Mouse (Mus musculus) liver, postnatal 0 days (tissue): ENCODE measurements around the gene Chrm4. TPM values are rescaled to one million over a fixed set of nuclear protein-coding genes. Genes with fewer than 3 reads are reported as not detected.
A peak's percentile ranks its signal among the peaks of the same experiment; 100 is the strongest.

Experiments used
- ATAC-seq: fragments of 200-750 bp; cut with Nextera tagmentation; 2 replicates; pipeline ENCODE4 v1.8.0; 2017; ENCODE audit warnings: mild to moderate bottlenecking, moderate library complexity
- DNase-seq: peaks from one replicate; pipeline ENCODE4 v3.0.0-alpha.2; 2016
- H3K27ac ChIP-seq: fragments of 300-500 bp; sonication (generic); 2 replicates; pipeline ENCODE4 v1.5.1; 2014; ENCODE audit warnings: antibody characterized with exemption, moderate library complexity, mild to moderate bottlenecking, low read depth
- H3K27me3 ChIP-seq: fragments of 300-500 bp; sonication (generic); 2 replicates; pipeline ENCODE4 v1.6.1; 2014; ENCODE audit warnings: low read length, control low read depth, mixed read lengths; ENCODE audit not compliant: insufficient read depth
- H3K36me3 ChIP-seq: fragments of 300-500 bp; sonication (generic); replicated peaks from 2 replicates; pipeline ENCODE4 v1.6.1; 2014; ENCODE audit warnings: mild to moderate bottlenecking, control low read depth, low read length, moderate library complexity, mixed read lengths; ENCODE audit not compliant: insufficient read depth
- H3K4me1 ChIP-seq: fragments of 300-500 bp; sonication (generic); 2 replicates; pipeline ENCODE4 v1.6.1; 2014; ENCODE audit warnings: antibody characterized with exemption, mild to moderate bottlenecking, control low read depth; ENCODE audit not compliant: insufficient read depth
- H3K4me2 ChIP-seq: fragments of 300-500 bp; sonication (generic); 2 replicates; pipeline ENCODE4 v1.6.1; 2014; ENCODE audit warnings: low read depth, mild to moderate bottlenecking, low read length, moderate library complexity, mixed read lengths
- H3K4me3 ChIP-seq: fragments of 300-500 bp; sonication (generic); 2 replicates; pipeline ENCODE4 v1.5.1; 2014; ENCODE audit warnings: low read depth, low read length
- H3K9ac ChIP-seq: fragments of 300-500 bp; sonication (generic); replicated peaks from 2 replicates; pipeline ENCODE4 v1.6.1; 2014; ENCODE audit warnings: mild to moderate bottlenecking, moderate library complexity
- H3K9me3 ChIP-seq: fragments of 300-500 bp; sonication (generic); 2 replicates; pipeline ENCODE4 v1.6.1; 2016; ENCODE audit warnings: mild to moderate bottlenecking, control low read depth, low read length, mixed read lengths
- CTCF ChIP-seq: sonication (generic); IDR thresholded peaks from 2 replicates; pipeline ENCODE4 v1.5.1; 2016; ENCODE audit warnings: antibody characterized with exemption, low read depth
- EP300 ChIP-seq: IDR thresholded peaks from 2 replicates; pipeline ENCODE4 v1.6.1; 2016; ENCODE audit warnings: antibody characterized with exemption, low read depth, mild to moderate bottlenecking
- WGBS: fragments of 180-500 bp; shearing (Covaris S2); extraction: QIAGEN DNeasy Blood & Tissue Kit; methylation state at CpG from one replicate; pipeline ENCODE4 v1.1.7; 2014; ENCODE audit not compliant: insufficient replicate concordance; 5-methylcytosine and 5-hydroxymethylcytosine counted together
- polyA plus RNA-seq: library from polyadenylated mRNA; unstranded; fragments of >200 nt; fragmentation: Nextera tagmentation; extraction: Ambion mirVana; gene quantifications from 2 replicates; pipeline ENCODE4 v1.2.1, GENCODE M21; 2015

The Chrm4 gene
- polyA plus RNA-seq, 1 experiment from 2014 or later = not detected

DNA sequence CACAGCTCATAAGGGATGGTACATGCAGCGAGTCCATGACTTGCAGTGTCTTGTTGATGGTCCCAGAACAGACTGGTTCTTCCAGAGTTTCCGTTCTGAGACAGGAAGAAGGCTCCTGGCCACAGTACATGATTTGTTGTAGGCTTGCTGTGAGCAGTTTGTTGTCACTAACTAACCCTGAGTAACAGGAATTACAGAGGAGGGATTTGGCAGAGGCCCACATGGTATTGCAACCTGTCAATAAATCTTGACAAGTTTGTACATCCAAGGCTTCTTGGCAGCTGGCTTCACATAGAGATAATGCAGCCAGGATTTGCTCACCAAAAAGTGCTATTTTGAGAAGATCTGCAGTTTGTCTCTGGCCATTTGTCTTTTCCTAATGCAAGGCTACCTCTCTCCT is 20.9 kb upstream of the Chrm4 start:
- H3K4me3 ChIP-seq = no peak overlapping the region
- DNase-seq (no peak), ATAC-seq (no peak)
- no peak overlapping the region for H3K9ac ChIP-seq
- H3K27me3 ChIP-seq = no peaks in the 10 kb centered on the region
- H3K36me3 ChIP-seq = peaks cover 21% of the 10 kb centered on the region
- WGBS = 88% methylated on average over 2 of the region's 2 CpGs
- no peak overlapping the region for H3K27ac ChIP-seq
- no peaks in the 10 kb centered on the region for H3K9me3 ChIP-seq
- H3K4me2 ChIP-seq = no peak overlapping the region
- TF ChIP-seq CTCF (no peak), EP300 (no peak)
- 0 out of 2 replicates have a peak, but pooled peaks cover 2% of the 10 kb centered on the region for H3K4me1 ChIP-seq

DNA sequence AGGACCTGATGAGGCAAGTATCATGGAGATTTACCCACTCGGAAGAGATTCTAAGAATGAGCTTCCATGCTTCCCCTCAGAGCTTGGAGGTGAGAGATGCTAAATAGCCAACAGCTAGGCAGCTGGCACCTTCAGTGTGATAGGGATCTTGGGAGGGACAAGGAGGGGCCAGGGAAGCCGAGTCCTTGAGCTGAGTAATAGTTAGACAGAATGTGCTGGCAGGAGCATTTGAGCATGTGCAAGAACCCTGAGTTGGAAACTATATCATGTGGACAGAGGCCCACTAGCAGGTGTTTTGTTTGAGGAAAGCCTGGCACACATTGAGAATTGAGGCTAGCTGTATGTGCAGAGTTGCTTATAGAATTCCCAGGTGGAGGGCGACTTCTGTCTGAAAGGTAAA is 14.4 kb upstream of the Chrm4 start:
- no peaks in the 10 kb centered on the region for H3K9me3 ChIP-seq
- H3K27me3 ChIP-seq = no peaks in the 10 kb centered on the region
- H3K4me1 ChIP-seq = 0 out of 2 replicates have a peak, but pooled peaks cover 5% of the 10 kb centered on the region
- H3K9ac ChIP-seq = no peak overlapping the region
- H3K4me3 ChIP-seq = no peak overlapping the region
- H3K36me3 ChIP-seq = peaks cover 59% of the 10 kb centered on the region
- TF ChIP-seq CTCF (no peak), EP300 (no peak)
- no peak for ATAC-seq
- no peak for DNase-seq
- 59% methylated on average over 3 of the region's 3 CpGs for WGBS
- no peak overlapping the region for H3K27ac ChIP-seq
- H3K4me2 ChIP-seq = no peak overlapping the region

DNA sequence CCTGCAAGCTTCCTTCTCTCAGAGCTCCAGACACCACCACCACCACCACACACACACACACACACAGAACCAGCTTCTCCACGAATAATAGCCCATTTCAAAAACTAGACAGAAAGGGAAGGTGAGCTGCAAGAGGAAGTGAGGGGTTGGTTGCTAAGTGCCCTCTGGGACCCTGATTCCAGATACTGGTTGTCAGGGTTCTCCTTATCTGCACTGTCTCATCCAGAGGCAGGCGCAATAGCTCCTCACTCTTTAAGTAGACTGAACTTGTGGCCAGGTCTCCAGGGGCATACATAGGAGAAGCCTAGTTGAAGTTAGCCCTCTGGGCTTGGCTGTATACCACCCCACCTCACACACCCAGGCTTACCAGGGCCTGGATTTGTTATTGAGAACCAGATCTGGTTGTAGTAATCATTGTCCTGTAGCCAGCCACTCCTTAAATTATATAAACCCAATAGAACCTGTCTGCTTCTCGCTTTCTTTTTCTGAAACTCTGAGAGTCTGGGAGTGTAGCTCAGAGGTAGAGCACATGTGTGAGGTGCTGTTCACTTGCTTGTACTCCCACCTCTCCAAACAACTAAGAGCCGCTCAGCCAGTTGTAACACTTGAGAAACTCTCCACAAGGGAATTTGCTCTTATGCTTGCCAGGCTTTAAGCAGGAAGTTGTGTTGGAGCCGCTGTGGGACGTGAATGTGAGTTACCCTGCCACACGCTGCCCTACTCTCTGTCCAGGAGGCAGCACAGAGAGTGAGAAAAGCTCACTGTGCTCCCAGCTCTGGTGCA is 13.5 kb upstream of the Chrm4 start:
- H3K4me1 ChIP-seq = 0 out of 2 replicates have a peak, but pooled peaks cover 5% of the 10 kb centered on the region
- no peaks in the 10 kb centered on the region for H3K27me3 ChIP-seq
- no peak overlapping the region for H3K4me2 ChIP-seq
- ATAC-seq (no peak), DNase-seq (no peak)
- WGBS = 71% methylated on average over 7 of the region's 7 CpGs
- TF ChIP-seq EP300 (no peak), CTCF (no peak)
- H3K27ac ChIP-seq = no peak overlapping the region
- peaks cover 62% of the 10 kb centered on the region for H3K36me3 ChIP-seq
- no peak overlapping the region for H3K9ac ChIP-seq
- no peaks in the 10 kb centered on the region for H3K9me3 ChIP-seq
- H3K4me3 ChIP-seq = no peak overlapping the region

GRCm38 (mm10) chr2:91916346-91916977 is 10.6 kb upstream of the Chrm4 start:
- WGBS = 59% methylated on average over 7 of the region's 7 CpGs
- TF ChIP-seq EP300 (peak; percentile 85), CTCF (no peak)
- Histone ChIP-seq H3K9ac (no peak overlapping the region), H3K4me1 (peaks cover 11% of the 10 kb centered on the region), H3K9me3 (no peaks in the 10 kb centered on the region), H3K27me3 (peaks cover 12% of the 10 kb centered on the region), H3K36me3 (peaks cover 47% of the 10 kb centered on the region), H3K4me3 (no peak overlapping the region), H3K27ac (no peak overlapping the region), H3K4me2 (no peak overlapping the region)
- no peak for DNase-seq
- peak; percentile 35; the same call in 1 of the 2 replicates for ATAC-seq

DNA sequence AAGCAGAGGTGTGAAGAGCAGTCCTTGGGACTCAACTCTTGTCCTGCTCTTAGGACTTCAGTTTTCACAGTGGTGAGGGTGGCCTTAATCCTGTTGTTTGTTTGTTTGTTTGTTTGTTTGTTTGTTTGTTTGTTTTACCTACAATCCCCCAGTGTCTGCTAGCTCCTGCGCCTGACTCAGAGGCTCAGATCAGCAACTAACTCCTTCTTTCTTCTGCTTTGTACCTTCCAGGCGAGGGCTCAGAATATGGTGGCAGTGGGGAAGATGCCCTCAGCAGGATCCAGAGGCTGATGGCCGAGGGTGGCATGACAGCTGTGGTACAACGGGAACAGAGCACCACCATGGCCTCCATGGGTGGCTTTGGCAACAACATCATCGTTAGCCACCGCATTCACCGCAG is 10.0 kb upstream of the Chrm4 start:
- no peak overlapping the region for H3K27ac ChIP-seq
- H3K9me3 ChIP-seq = no peaks in the 10 kb centered on the region
- no peak overlapping the region for H3K4me2 ChIP-seq
- peaks cover 41% of the 10 kb centered on the region for H3K36me3 ChIP-seq
- DNase-seq (no peak), ATAC-seq (no peak)
- H3K27me3 ChIP-seq = peaks cover 18% of the 10 kb centered on the region
- no peak overlapping the region for H3K9ac ChIP-seq
- 82% methylated on average over 7 of the region's 7 CpGs for WGBS
- TF ChIP-seq CTCF (no peak), EP300 (no peak)
- peaks cover 17% of the 10 kb centered on the region for H3K4me1 ChIP-seq
- H3K4me3 ChIP-seq = no peak overlapping the region

DNA sequence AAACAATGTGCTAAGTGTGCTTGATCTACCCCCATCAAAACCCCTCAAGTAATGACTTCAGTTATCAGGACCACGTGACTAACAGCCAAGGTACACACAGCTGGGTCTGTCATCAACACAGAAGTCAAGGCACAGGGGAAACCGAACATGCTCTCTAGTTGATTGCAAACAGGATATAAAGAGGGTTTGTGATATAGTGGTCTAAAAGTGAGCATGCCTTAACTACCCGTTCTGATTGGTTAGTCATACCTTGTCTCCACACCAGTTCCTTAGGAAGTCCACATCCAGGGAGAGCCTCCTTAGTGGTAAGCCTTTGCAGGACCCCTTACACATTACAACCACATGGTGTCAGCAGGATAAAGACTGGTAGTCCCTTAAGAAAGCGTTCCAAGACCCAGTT is 6.9 kb upstream of the Chrm4 start:
- H3K4me1 ChIP-seq = peaks cover 33% of the 10 kb centered on the region
- no peaks in the 10 kb centered on the region for H3K9me3 ChIP-seq
- DNase-seq (no peak), ATAC-seq (no peak)
- peaks cover 48% of the 10 kb centered on the region for H3K27me3 ChIP-seq
- H3K27ac ChIP-seq = no peak overlapping the region
- no peak for TF ChIP-seq EP300
- TF ChIP-seq CTCF = no peak
- H3K4me3 ChIP-seq = no peak overlapping the region
- H3K36me3 ChIP-seq = peaks cover 13% of the 10 kb centered on the region
- 56% methylated on average over 4 of the region's 4 CpGs for WGBS
- no peak overlapping the region for H3K9ac ChIP-seq
- H3K4me2 ChIP-seq = no peak overlapping the region
